Mouse (Mus musculus) kidney, adult 8-10 months (tissue): ENCODE measurements at regions not wholly inside any gene's neighbourhood (a gene's known extent, or its start where the extent isn't known, plus 50 kb on each side); places are given as distances from the start of the nearest gene placed in this dataset.

Experiments
- DNase-seq, 2 experiments: peaks; one replicate each; pipeline ENCODE4 v3.0.0; 2022

GRCm38 (mm10) chr11:6923917-6924316, 86.5 kb upstream of the Gm11983 start:
- DNase-seq: no peak

- DNase-seq: no peak
Measured at GRCm38 (mm10) chr11:6918546-6918945, 81.1 kb upstream of the Gm11983 start.

GRCm38 (mm10) chr11:6905630-6906029, 68.2 kb upstream of the Gm11983 start:
- DNase-seq: no peak

- DNase-seq: no peak
Measured at GRCm38 (mm10) chr11:6902991-6903390, 65.5 kb upstream of the Gm11983 start.

GRCm38 (mm10) chr11:6902271-6902670, 64.8 kb upstream of the Gm11983 start:
- no peak for DNase-seq

GRCm38 (mm10) chr11:6900769-6901481, 63.5 kb upstream of the Gm11983 start:
- no peak for DNase-seq

GRCm38 (mm10) chr11:6900357-6900756, 62.9 kb upstream of the Gm11983 start:
- DNase-seq: no peak

- no peak for DNase-seq
Measured at GRCm38 (mm10) chr11:6899271-6900005, 62.0 kb upstream of the Gm11983 start.

GRCm38 (mm10) chr11:6898357-6899097, 61.1 kb upstream of the Gm11983 start:
- no peak for DNase-seq

- DNase-seq: peak; percentile 52 to 55
Measured at GRCm38 (mm10) chr11:6895786-6896093, 58.3 kb upstream of the Gm11983 start.

- peak; percentile 74 to 86 for DNase-seq
Measured at GRCm38 (mm10) chr11:6894911-6895785, 57.7 kb upstream of the Gm11983 start.

GRCm38 (mm10) chr11:6893734-6894133, 56.3 kb upstream of the Gm11983 start:
- no peak for DNase-seq

GRCm38 (mm10) chr11:6893063-6893462, 55.6 kb upstream of the Gm11983 start:
- DNase-seq: no peak

GRCm38 (mm10) chr11:6890450-6890849, 53.0 kb upstream of the Gm11983 start:
- DNase-seq: no peak

- no peak for DNase-seq
Measured at GRCm38 (mm10) chr11:6889660-6890185, 52.3 kb upstream of the Gm11983 start.

- no peak for DNase-seq
Measured at GRCm38 (mm10) chr11:6889120-6889519, 51.7 kb upstream of the Gm11983 start.
